Mouse (Mus musculus) spleen, adult 2 months (tissue): ENCODE measurements at regions not wholly inside any gene's neighbourhood (a gene's known extent, or its start where the extent isn't known, plus 50 kb on each side); places are given as distances from the start of the nearest gene placed in this dataset.

Experiments used
- CTCF ChIP-seq: fragments of 200-500 bp; IDR thresholded peaks from 2 replicates; pipeline ENCODE4 v1.5.1; 2011; ENCODE audit warnings: mild to moderate bottlenecking, inconsistent platforms; ENCODE audit not compliant: insufficient read depth, insufficient read length, insufficient replicate concordance; ENCODE audit errors: extremely low read depth
- POLR2A ChIP-seq: fragments of 200-500 bp; IDR thresholded peaks from 2 replicates; pipeline ENCODE4 v1.6.1; 2011; ENCODE audit warnings: low read depth, low read length, inconsistent platforms

DNA sequence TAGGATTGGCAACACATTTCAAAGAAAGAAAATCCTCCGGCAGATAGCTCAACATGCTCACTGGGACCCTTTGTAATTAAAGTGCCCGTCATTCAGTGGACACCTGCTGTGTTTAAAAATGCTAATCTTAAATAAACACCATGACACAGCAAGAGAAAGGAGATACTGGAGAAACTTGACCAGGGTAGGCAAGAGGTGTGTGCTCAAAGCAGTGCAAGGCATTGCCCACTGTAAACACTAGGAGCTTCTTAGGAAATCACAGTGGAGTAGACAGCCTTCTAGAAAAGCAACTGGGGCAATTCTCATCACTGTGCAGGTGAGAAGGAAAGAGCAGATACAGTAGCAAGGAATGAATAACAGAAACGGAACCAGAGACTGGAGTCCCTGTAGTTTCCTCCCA, 369.2 kb downstream of the Atp23 start:
- TF ChIP-seq CTCF (no peak), POLR2A (no peak)
